Mouse (Mus musculus): ENCODE results near the gene Zfp2. TPM values are rescaled to one million over a fixed set of nuclear protein-coding genes. Genes with fewer than 3 reads are reported as not detected.

The Zfp2 gene
- 59.6 and 59.9 TPM in 2 replicates for polyA plus RNA-seq (2014; fragmentation: Nextera tagmentation; extraction: Ambion mirVana)

DNA sequence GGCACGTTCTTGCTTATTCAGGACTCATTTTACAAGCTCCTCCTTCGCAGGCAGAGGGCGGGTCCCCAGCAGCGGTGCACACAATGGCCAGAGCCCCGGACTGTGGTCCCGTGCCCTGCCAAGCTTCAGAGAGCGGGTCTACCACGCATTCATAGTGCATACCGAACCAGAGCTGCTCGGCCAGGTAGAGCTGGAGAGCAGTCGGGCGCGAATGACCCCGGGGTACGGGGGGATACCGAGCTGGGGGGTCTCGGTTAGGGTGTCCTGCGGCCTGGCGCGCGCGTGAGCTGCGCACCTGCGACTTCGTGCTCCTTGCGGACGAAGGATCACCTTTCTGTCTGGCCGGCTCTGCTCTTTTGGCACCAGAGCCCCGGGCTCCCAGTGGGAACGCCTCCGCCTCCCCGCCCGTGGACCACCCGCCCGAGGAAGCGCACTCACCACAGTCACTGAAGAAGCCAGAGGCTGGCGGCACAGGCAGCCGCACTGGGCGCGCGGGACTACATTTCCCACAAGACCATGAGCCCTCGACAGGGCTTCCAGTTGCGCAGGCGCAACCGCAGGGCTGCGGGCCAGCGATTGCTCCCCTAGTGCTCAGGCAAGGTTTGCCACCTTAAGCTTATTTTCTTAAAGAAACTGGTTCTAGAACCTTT is at the start of gene Zfp2:
Zfp2 (minus strand) TSS at position 495 of the 650 bp plus-strand sequence.
- H3K9me3 ChIP-seq (ENCODE audit: control insufficient read depth, low read length) = peaks cover 24% of the 10 kb centered on the region
- peak within 1 kb of the TSS; percentile 77 for H3K4me3 ChIP-seq (replicated peaks; ENCODE audit: low read depth, low read length)
- peak; percentile 97 for DNase-seq
- peak within 1 kb of the TSS; percentile 97 for H3K9ac ChIP-seq (replicated peaks; ENCODE audit: low read length)
- H3K36me3 ChIP-seq (ENCODE audit: control insufficient read depth, insufficient read depth, low read length) = peaks cover 16% of the 10 kb centered on the region
- WGBS = under 1% methylated on average over 47 of the region's 47 CpGs
- peaks cover 4% of the 10 kb centered on the region; the same call in 1 of the 2 replicates for H3K4me1 ChIP-seq (ENCODE audit: control insufficient read depth, insufficient read depth, low read length)
- H3K27me3 ChIP-seq (ENCODE audit: control insufficient read depth, insufficient read depth, low read length) = no peaks in the 10 kb centered on the region
- peak within 1 kb of the TSS; percentile 49 for H3K4me2 ChIP-seq (ENCODE audit: low read length)
- ATAC-seq (ENCODE audit: low FRiP score, low TSS enrichment) = peak; percentile 97
- peak within 1 kb of the TSS; percentile 95 for H3K27ac ChIP-seq (replicated peaks; ENCODE audit: low read depth, low read length)

DNA sequence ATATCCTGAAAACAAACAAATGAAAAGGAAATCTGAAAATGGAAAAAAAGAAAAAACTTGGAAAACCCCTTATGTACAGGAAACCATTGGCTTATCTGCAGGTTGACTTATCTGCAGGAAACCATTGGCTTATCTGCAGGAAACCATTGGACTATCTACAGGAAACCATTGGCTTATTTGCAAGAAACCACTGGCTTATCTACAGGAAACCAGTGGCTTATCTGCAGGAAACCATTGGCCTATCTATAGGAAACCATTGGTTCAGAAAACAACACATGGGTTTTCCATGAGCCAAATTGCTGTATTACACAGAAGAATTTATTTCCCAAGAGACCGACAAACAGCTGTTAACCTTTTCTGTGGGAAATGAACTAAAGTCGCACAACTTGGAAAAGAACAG is 48.9 kb upstream of the Zfp2 start:
- no peak overlapping the region for H3K4me3 ChIP-seq (replicated peaks; ENCODE audit: low read depth, low read length)
- WGBS = 90% methylated on average over 2 of the region's 2 CpGs
- ATAC-seq (ENCODE audit: low FRiP score, low TSS enrichment) (no peak), DNase-seq (no peak)
- no peak overlapping the region for H3K4me2 ChIP-seq (ENCODE audit: low read length)
- no peaks in the 10 kb centered on the region for H3K36me3 ChIP-seq (ENCODE audit: control insufficient read depth, insufficient read depth, low read length)
- H3K4me1 ChIP-seq (ENCODE audit: control insufficient read depth, insufficient read depth, low read length) = 0 out of 2 replicates have a peak, but pooled peaks cover 3% of the 10 kb centered on the region
- no peaks in the 10 kb centered on the region for H3K9me3 ChIP-seq (ENCODE audit: control insufficient read depth, low read length)
- no peak overlapping the region for H3K27ac ChIP-seq (replicated peaks; ENCODE audit: low read depth, low read length)
- H3K27me3 ChIP-seq (ENCODE audit: control insufficient read depth, insufficient read depth, low read length) = no peaks in the 10 kb centered on the region
- H3K9ac ChIP-seq (replicated peaks; ENCODE audit: low read length) = no peak overlapping the region

DNA sequence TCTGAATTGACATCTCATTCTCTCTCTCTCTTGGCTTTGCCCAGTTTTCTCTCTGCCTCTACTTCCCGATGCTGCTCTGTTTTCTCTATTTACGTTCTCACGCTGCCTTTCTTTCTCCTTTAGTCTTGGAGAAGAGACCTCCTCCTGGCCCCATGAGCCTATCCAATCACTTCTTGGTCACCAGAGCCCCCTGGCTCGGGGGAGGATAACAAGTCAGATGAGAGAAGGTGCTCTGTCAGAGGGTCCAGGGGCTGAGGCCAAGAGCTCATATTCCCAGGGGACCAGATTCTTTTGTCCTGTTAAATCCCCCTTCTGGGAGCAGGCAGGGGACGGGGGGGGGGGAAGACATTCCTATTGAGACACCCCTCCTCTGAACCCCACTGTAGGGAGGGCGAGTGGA is 37.7 kb upstream of the Zfp2 start, which contains the start of gene Prop1:
Prop1 (minus strand) TSS at position 101 of the 400 bp plus-strand sequence.
- 0 out of 2 replicates have a peak, but pooled peaks cover 5% of the 10 kb centered on the region for H3K4me1 ChIP-seq (ENCODE audit: control insufficient read depth, insufficient read depth, low read length)
- 68% methylated on average over 6 of the region's 6 CpGs for WGBS
- ATAC-seq (ENCODE audit: low FRiP score, low TSS enrichment) = no peak

DNA sequence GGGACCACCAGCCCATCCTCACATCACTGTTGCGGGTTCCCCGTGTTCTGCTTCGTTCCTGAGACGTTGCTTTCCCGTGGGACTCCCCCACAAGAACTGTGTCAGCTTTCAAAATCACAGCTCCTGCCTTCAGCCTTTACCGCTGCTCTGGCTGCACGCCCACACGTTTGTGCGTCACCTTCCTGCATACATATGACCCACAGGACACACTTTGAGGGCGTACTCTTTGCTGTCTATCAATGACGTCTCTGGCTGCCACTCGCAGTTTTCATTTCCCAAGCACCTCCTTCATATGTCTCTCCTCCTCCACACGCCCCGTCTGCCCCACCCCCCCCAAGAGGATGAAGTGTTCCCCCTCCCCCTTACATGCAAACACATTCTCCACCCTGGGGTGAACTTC is 36.3 kb upstream of the Zfp2 start:
- Histone ChIP-seq H3K27ac (replicated peaks; ENCODE audit: low read depth, low read length) (no peak overlapping the region), H3K9me3 (ENCODE audit: control insufficient read depth, low read length) (no peaks in the 10 kb centered on the region), H3K36me3 (ENCODE audit: control insufficient read depth, insufficient read depth, low read length) (no peaks in the 10 kb centered on the region), H3K27me3 (ENCODE audit: control insufficient read depth, insufficient read depth, low read length) (no peaks in the 10 kb centered on the region), H3K4me3 (replicated peaks; ENCODE audit: low read depth, low read length) (no peak overlapping the region), H3K4me2 (ENCODE audit: low read length) (no peak overlapping the region), H3K9ac (replicated peaks; ENCODE audit: low read length) (no peak overlapping the region), H3K4me1 (ENCODE audit: control insufficient read depth, insufficient read depth, low read length) (0 out of 2 replicates have a peak, but pooled peaks cover 5% of the 10 kb centered on the region)
- WGBS = 75% methylated on average over 14 of the region's 14 CpGs
- DNase-seq (no peak), ATAC-seq (ENCODE audit: low FRiP score, low TSS enrichment) (no peak)

More for the DNA sequence above, 37.7 kb upstream of the Zfp2 start, which contains the start of gene Prop1:
- Histone ChIP-seq H3K4me2 (ENCODE audit: low read length) (no peak within 1 kb of the TSS), H3K9ac (replicated peaks; ENCODE audit: low read length) (no peak within 1 kb of the TSS), H3K9me3 (ENCODE audit: control insufficient read depth, low read length) (no peaks in the 10 kb centered on the region), H3K36me3 (ENCODE audit: control insufficient read depth, insufficient read depth, low read length) (no peaks in the 10 kb centered on the region), H3K4me3 (replicated peaks; ENCODE audit: low read depth, low read length) (no peak within 1 kb of the TSS), H3K27me3 (ENCODE audit: control insufficient read depth, insufficient read depth, low read length) (no peaks in the 10 kb centered on the region), H3K27ac (replicated peaks; ENCODE audit: low read depth, low read length) (no peak within 1 kb of the TSS)
- DNase-seq = no peak

DNA sequence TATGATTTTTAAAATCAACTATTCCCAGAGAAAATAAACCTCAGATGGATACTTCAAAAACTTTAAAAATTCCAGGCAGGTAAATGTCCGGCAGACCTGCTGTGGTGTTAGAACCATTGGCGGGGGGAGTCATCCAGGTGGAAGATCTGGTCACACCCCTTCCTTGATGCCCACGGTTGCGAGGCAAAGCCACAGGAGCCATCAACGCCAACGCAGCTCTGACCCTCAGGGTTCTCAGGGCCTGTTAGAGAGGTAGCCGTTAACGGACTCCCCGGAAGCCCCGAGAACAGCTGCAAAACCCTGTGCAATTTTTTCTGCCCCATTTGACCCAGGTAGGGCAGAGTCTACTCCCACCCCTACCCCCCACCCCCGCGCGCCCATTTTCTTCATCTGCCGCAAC is 27.5 kb upstream of the Zfp2 start, which contains the start of gene 4933414I15Rik:
4933414I15Rik (minus strand) TSS at position 260 of the 400 bp plus-strand sequence.
- ATAC-seq (ENCODE audit: low FRiP score, low TSS enrichment) (no peak), DNase-seq (no peak)
- Histone ChIP-seq H3K4me3 (replicated peaks; ENCODE audit: low read depth, low read length) (no peak within 1 kb of the TSS), H3K36me3 (ENCODE audit: control insufficient read depth, insufficient read depth, low read length) (no peaks in the 10 kb centered on the region), H3K9me3 (ENCODE audit: control insufficient read depth, low read length) (no peaks in the 10 kb centered on the region), H3K4me2 (ENCODE audit: low read length) (no peak within 1 kb of the TSS), H3K4me1 (ENCODE audit: control insufficient read depth, insufficient read depth, low read length) (no peaks in the 10 kb centered on the region), H3K27me3 (ENCODE audit: control insufficient read depth, insufficient read depth, low read length) (no peaks in the 10 kb centered on the region), H3K27ac (replicated peaks; ENCODE audit: low read depth, low read length) (no peak within 1 kb of the TSS), H3K9ac (replicated peaks; ENCODE audit: low read length) (no peak within 1 kb of the TSS)
- 85% methylated on average over 14 of the region's 14 CpGs for whole genome bisulfite sequencing

DNA sequence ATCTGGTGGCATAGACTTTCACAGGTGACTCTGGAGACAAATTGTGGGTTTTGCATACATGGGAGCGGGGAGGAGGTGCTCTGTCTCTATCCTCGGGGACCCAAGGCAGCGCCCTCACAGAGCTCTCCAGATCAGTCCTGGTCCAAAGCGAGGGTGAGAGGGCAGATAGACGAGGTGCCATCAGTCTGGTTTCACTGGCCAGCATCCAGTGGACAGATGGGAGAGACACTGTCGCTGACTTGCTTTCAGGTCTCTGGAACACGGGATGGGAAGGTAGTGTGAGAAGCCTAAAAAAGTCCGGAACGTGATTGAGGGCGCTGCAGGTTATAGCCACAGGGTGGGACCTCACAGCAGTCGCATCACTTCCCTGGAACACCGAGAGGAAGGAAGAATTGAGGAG is 26.4 kb upstream of the Zfp2 start:
- Histone ChIP-seq H3K27me3 (ENCODE audit: control insufficient read depth, insufficient read depth, low read length) (no peaks in the 10 kb centered on the region), H3K4me3 (replicated peaks; ENCODE audit: low read depth, low read length) (no peak overlapping the region), H3K4me2 (ENCODE audit: low read length) (no peak overlapping the region), H3K4me1 (ENCODE audit: control insufficient read depth, insufficient read depth, low read length) (no peaks in the 10 kb centered on the region), H3K36me3 (ENCODE audit: control insufficient read depth, insufficient read depth, low read length) (no peaks in the 10 kb centered on the region), H3K9me3 (ENCODE audit: control insufficient read depth, low read length) (no peaks in the 10 kb centered on the region), H3K9ac (replicated peaks; ENCODE audit: low read length) (no peak overlapping the region), H3K27ac (replicated peaks; ENCODE audit: low read depth, low read length) (no peak overlapping the region)
- WGBS = 79% methylated on average over 12 of the region's 12 CpGs
- DNase-seq (no peak), ATAC-seq (ENCODE audit: low FRiP score, low TSS enrichment) (no peak)

DNA sequence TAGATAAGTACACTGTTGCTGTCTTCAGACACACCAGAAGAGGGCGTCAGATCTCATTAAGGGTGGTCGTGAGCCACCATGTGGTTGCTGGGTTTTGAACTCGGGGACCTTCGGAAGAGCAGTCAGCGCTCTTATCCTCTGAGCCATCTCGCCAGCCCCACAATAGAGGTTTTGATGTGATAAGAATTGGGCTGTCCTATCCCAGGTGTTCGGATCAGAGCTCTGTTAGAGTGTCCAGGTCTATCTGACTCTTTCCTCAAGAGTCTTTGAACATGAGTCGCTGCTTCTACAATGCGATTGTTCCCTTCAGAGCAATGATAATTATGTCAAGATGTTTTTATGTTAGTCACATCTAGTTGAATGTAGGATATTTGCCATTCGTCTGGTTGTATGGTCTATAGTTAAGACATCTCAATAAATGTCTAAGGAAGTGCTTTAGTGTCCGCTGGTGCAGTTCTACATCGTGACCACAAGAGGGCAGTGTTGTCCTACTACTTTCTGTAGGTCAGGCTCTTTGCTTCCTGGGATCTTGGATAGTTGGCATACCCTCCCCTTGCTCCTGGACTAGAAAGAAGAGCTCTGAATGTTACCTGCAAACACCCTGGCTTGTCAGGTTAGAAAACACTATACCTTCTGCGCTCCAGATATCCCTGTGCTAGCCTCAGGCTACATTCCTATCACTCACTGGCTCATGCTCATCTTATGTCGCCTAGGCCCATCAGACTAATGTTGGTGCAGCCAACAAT is 23.8 kb upstream of the Zfp2 start:
- Histone ChIP-seq H3K9ac (replicated peaks; ENCODE audit: low read length) (no peak overlapping the region), H3K4me3 (replicated peaks; ENCODE audit: low read depth, low read length) (no peak overlapping the region), H3K27ac (replicated peaks; ENCODE audit: low read depth, low read length) (no peak overlapping the region), H3K4me1 (ENCODE audit: control insufficient read depth, insufficient read depth, low read length) (no peaks in the 10 kb centered on the region), H3K36me3 (ENCODE audit: control insufficient read depth, insufficient read depth, low read length) (no peaks in the 10 kb centered on the region), H3K27me3 (ENCODE audit: control insufficient read depth, insufficient read depth, low read length) (no peaks in the 10 kb centered on the region), H3K4me2 (ENCODE audit: low read length) (no peak overlapping the region), H3K9me3 (ENCODE audit: control insufficient read depth, low read length) (no peaks in the 10 kb centered on the region)
- 36% methylated on average over 14 of the region's 14 CpGs for WGBS
- ATAC-seq (ENCODE audit: low FRiP score, low TSS enrichment) (peak; percentile 55; the same call in 1 of the 2 replicates), DNase-seq (peak; percentile 93)

DNA sequence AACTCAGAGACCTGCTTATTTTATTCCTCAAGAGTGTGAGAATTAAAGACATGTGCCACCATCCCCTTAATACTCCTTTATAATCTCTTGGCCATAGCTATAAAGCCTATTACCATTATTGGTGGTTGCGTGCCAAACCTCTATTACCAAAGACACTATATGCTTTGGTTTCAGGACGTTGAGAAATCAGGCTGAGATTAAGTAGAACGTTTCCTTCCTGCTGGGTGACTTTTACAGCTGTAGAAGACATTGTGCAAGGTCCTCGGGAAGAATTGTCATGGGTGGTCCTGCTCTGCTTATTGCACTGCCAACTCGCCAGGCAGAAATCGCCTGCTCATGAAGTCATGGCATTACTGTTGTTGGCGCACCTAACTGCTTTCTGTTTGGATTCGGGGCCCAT is 22.5 kb upstream of the Zfp2 start:
- Histone ChIP-seq H3K4me3 (replicated peaks; ENCODE audit: low read depth, low read length) (no peak overlapping the region), H3K9ac (replicated peaks; ENCODE audit: low read length) (no peak overlapping the region), H3K27ac (replicated peaks; ENCODE audit: low read depth, low read length) (no peak overlapping the region), H3K9me3 (ENCODE audit: control insufficient read depth, low read length) (no peaks in the 10 kb centered on the region), H3K4me2 (ENCODE audit: low read length) (no peak overlapping the region), H3K27me3 (ENCODE audit: control insufficient read depth, insufficient read depth, low read length) (no peaks in the 10 kb centered on the region), H3K36me3 (ENCODE audit: control insufficient read depth, insufficient read depth, low read length) (no peaks in the 10 kb centered on the region), H3K4me1 (ENCODE audit: control insufficient read depth, insufficient read depth, low read length) (no peaks in the 10 kb centered on the region)
- DNase-seq (no peak), ATAC-seq (ENCODE audit: low FRiP score, low TSS enrichment) (no peak)
- 75% methylated on average over 8 of the region's 8 CpGs for WGBS
